Comparison of ENCODE assay signal across 24 mouse cellular contexts in genomic region chr13:118459672-118460384, GRCm38 (mm10).
A peak's percentile ranks its signal among the peaks of the same experiment; 100 is the strongest.
DNase-seq lines count a peak whose midpoint lies in the region; ATAC-seq and TF ChIP-seq lines count a peak whose summit lies in the region.
"Had no signal": no experiment of that assay in that cellular context is flagged by ENCODE, and none has a peak within 500 bp of the region (broad histone marks: within the 10 kb centered on the region; RNA-seq: fewer than 3 reads in every experiment).

No protein-coding gene starts in this region.

- H3K4me3 ChIP-seq in embryonic facial prominence, embryonic 15.5 days (replicated peaks) = no peak overlapping the region
- H3K4me3 ChIP-seq in limb, embryonic 15.5 days = no peak overlapping the region
- H3K4me3 ChIP-seq: erythroblast, embryonic 14.5 days; forebrain, embryonic 12.5 days; hindbrain, embryonic 12.5 days; liver, embryonic 15.5 days; midbrain, embryonic 10.5 days; myocyte; neural tube, embryonic 13.5 days had no signal

- peaks cover 6% of the 10 kb centered on the region; the same call in 1 of the 2 replicates for H3K4me1 ChIP-seq in embryonic facial prominence, embryonic 15.5 days
- peaks cover 4% of the 10 kb centered on the region for H3K4me1 ChIP-seq in limb, embryonic 15.5 days
- H3K4me1 ChIP-seq: forebrain, embryonic 12.5 days; hindbrain, embryonic 12.5 days; liver, embryonic 15.5 days; midbrain, embryonic 10.5 days; neural tube, embryonic 13.5 days had no signal

- H3K9ac ChIP-seq in embryonic facial prominence, embryonic 15.5 days = no peak overlapping the region
- H3K9ac ChIP-seq in limb, embryonic 15.5 days = no peak overlapping the region
- H3K9ac ChIP-seq: forebrain, embryonic 12.5 days; hindbrain, embryonic 12.5 days; liver, embryonic 15.5 days; neural tube, embryonic 13.5 days had no signal

- H3K4me2 ChIP-seq in embryonic facial prominence, embryonic 15.5 days (replicated peaks) = no peak overlapping the region
- no peak overlapping the region for H3K4me2 ChIP-seq in limb, embryonic 15.5 days
- H3K4me2 ChIP-seq: forebrain, embryonic 12.5 days; hindbrain, embryonic 12.5 days; liver, embryonic 15.5 days; neural tube, embryonic 13.5 days had no signal

- TF ChIP-seq POLR2A in brain, embryonic 14.5 days (IDR thresholded peaks at IDR 0.05; ENCODE audit: borderline replicate concordance, extremely low read depth, insufficient read depth, insufficient read length, poor library complexity, severe bottlenecking) = no peak

- no peaks in the 10 kb centered on the region for H3K27me3 ChIP-seq in embryonic facial prominence, embryonic 15.5 days
- H3K27me3 ChIP-seq in limb, embryonic 15.5 days = no peaks in the 10 kb centered on the region
- H3K27me3 ChIP-seq: forebrain, embryonic 12.5 days; hindbrain, embryonic 12.5 days; liver, embryonic 15.5 days; neural tube, embryonic 13.5 days had no signal

- TF ChIP-seq CTCF in brain, embryonic 14.5 days (IDR thresholded peaks at IDR 0.05; ENCODE audit: borderline replicate concordance, extremely low read depth, insufficient read depth, insufficient read length) = no peak

- H3K9me3 ChIP-seq in embryonic facial prominence, embryonic 15.5 days (replicated peaks) = no peaks in the 10 kb centered on the region
- no peaks in the 10 kb centered on the region for H3K9me3 ChIP-seq in limb, embryonic 15.5 days
- H3K9me3 ChIP-seq: forebrain, embryonic 12.5 days; hindbrain, embryonic 12.5 days; liver, embryonic 15.5 days; midbrain, embryonic 10.5 days; neural tube, embryonic 13.5 days had no signal

- DNase-seq in kidney, adult 9 months = peak; percentile 2
- DNase-seq in kidney, postnatal 25 days = no peak
- DNase-seq in brain, embryonic 14.5 days (ENCODE audit: low read depth) = peak; percentile 11
- no peak for DNase-seq in adrenal gland, adult (ENCODE audit: inconsistent age in 2 of 2, low spot score in 1 of 2)
- no peak for DNase-seq in liver
- DNase-seq: adrenal gland, postnatal 25 days; cerebellum, adult 9-11 months; gastrocnemius, postnatal 36 days; kidney, adult 8-10 months; layer of hippocampus, adult 9-11 months; thymus, postnatal 25 days had no signal

- peak overlapping the region; percentile 60; the same call in 1 of the 2 replicates for H3K27ac ChIP-seq in embryonic facial prominence, embryonic 15.5 days (replicated peaks)
- H3K27ac ChIP-seq in limb, embryonic 15.5 days = peak overlapping the region; percentile 58; the same call in 1 of the 2 replicates
- H3K27ac ChIP-seq: forebrain, embryonic 12.5 days; hindbrain, embryonic 12.5 days; liver, embryonic 15.5 days; macrophage; midbrain, embryonic 10.5 days; neural tube, embryonic 13.5 days had no signal

- 43% methylated on average over 9 of the region's 9 CpGs for WGBS in embryonic facial prominence, embryonic 15.5 days
- WGBS in limb, embryonic 15.5 days = 43% methylated on average over 9 of the region's 9 CpGs

- no peaks in the 10 kb centered on the region for H3K36me3 ChIP-seq in embryonic facial prominence, embryonic 15.5 days
- H3K36me3 ChIP-seq in limb, embryonic 15.5 days = no peaks in the 10 kb centered on the region
- H3K36me3 ChIP-seq: forebrain, embryonic 12.5 days; hindbrain, embryonic 12.5 days; liver, embryonic 15.5 days; midbrain, embryonic 10.5 days; neural tube, embryonic 13.5 days had no signal

- no peak for ATAC-seq in embryonic facial prominence, embryonic 15.5 days (ENCODE audit: insufficient number of reproducible peaks, low FRiP score, low TSS enrichment, low read depth)
- no peak for ATAC-seq in limb, embryonic 15.5 days (ENCODE audit: insufficient number of reproducible peaks, low FRiP score, low TSS enrichment, low read depth)
- ATAC-seq: activated CD4-positive, CD25-positive, alpha-beta regulatory T cell, adult 4 months; inflammation-experienced regulatory T-cells, adult 6 months; midbrain, embryonic 16.5 days had no signal

Comparison
In these comparisons a context has a peak if more than half of its experiments do, and no peak if none do; other contexts are left out.
1. DNase-seq: peak in kidney, adult 9 months (single experiment) and brain, embryonic 14.5 days (single experiment); none in kidney, postnatal 25 days (0 of 2), adrenal gland, adult (0 of 2) and liver (single experiment).